Mouse (Mus musculus): ENCODE measurements around the gene Ccdc187. TPM values are rescaled to one million over a fixed set of nuclear protein-coding genes. Genes with fewer than 3 reads are reported as not detected.

The Ccdc187 gene
- polyA plus RNA-seq, 1 experiment from 2014 or later, result 0.36 TPM

DNA sequence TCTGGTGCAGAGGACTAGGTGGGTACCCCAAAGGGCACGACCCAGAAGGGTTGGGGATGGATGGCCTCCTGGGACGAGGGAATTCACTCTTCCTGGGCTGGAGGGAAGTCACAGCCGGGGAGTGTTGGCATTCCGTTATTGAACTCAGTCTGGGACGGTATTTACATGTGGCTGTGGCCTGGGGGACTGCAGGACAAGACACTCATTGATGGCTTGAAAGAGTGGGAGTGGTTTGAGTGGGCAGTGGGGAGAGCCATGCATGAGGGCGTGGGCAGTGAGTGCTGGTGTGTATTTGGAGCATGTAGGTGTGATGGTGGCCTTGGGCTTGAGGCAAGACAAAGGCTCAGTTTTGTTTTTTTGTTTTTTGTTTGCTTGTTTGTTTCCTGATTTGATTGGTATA lies 36.3 kb upstream of the Ccdc187 start:
- no peak for TF ChIP-seq CTCF (IDR thresholded peaks at IDR 0.05; ENCODE audit: low read depth)
- no peaks in the 10 kb centered on the region for H3K27me3 ChIP-seq (ENCODE audit: insufficient read depth, low read length)
- no peak overlapping the region for H3K4me3 ChIP-seq (ENCODE audit: low read depth, low read length)
- 69% methylated on average over 6 of the region's 6 CpGs for WGBS
- no peak overlapping the region for H3K9ac ChIP-seq
- H3K9me3 ChIP-seq (ENCODE audit: low read depth, low read length), result no peaks in the 10 kb centered on the region
- no peaks in the 10 kb centered on the region for H3K4me1 ChIP-seq (ENCODE audit: insufficient read depth)
- no peak overlapping the region for H3K4me2 ChIP-seq
- ATAC-seq (ENCODE audit: insufficient read depth) (no peak), DNase-seq (no peak)
- H3K36me3 ChIP-seq (ENCODE audit: insufficient read depth), result peaks cover 71% of the 10 kb centered on the region
- no peak overlapping the region for H3K27ac ChIP-seq (ENCODE audit: low read depth)

DNA sequence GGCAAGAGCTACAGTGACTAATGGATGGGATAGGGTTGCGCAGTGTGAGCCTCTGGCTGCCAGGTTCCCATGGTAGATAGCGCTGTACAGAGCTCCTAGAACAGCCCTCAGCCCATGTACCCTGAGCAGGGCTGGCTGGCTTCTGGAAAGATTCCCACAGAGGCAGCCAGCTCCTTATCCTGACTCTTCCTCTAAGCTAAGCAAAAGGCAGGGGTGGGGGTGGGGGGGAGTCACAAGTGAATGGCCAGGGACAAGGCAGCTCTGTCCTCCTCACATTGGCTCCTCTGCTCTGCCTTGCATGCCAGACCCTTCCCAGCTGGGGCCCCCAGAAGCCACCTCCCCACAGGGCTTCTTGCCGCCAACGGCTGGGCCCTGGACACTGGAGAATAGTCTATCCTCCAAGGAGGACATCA lies 35.7 kb upstream of the Ccdc187 start:
- Histone ChIP-seq H3K36me3 (ENCODE audit: insufficient read depth) (peaks cover 77% of the 10 kb centered on the region), H3K4me3 (ENCODE audit: low read depth, low read length) (no peak overlapping the region), H3K27ac (ENCODE audit: low read depth) (no peak overlapping the region), H3K4me2 (no peak overlapping the region), H3K27me3 (ENCODE audit: insufficient read depth, low read length) (no peaks in the 10 kb centered on the region), H3K4me1 (ENCODE audit: insufficient read depth) (no peaks in the 10 kb centered on the region), H3K9ac (no peak overlapping the region), H3K9me3 (ENCODE audit: low read depth, low read length) (no peaks in the 10 kb centered on the region)
- WGBS, result 93% methylated on average over 4 of the region's 4 CpGs
- DNase-seq (no peak), ATAC-seq (ENCODE audit: insufficient read depth) (no peak)
- no peak for TF ChIP-seq CTCF (IDR thresholded peaks at IDR 0.05; ENCODE audit: low read depth)

DNA sequence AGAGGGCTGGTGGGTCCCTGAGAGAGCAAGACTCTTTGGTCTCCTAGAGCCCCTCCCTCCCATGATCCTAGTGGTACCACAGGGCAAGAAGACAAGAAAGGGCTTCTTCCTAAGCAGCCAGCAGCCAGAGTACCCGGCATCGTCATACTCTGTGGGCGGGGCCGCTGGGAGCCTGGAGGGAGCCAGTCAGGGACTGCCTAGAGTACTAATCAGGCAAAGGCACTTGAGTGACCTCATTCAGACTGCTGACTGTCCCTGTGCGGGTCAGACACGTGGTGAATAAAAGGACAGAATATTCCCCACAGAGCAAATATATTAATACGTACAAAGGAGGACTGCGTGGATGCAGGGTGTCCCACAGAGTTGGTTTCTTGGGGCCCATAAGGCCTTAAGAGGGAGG lies 35.0 kb upstream of the Ccdc187 start:
- Histone ChIP-seq H3K9me3 (ENCODE audit: low read depth, low read length) (no peaks in the 10 kb centered on the region), H3K27ac (ENCODE audit: low read depth) (no peak overlapping the region), H3K4me1 (ENCODE audit: insufficient read depth) (no peaks in the 10 kb centered on the region), H3K4me2 (no peak overlapping the region), H3K4me3 (ENCODE audit: low read depth, low read length) (no peak overlapping the region), H3K27me3 (ENCODE audit: insufficient read depth, low read length) (no peaks in the 10 kb centered on the region), H3K36me3 (ENCODE audit: insufficient read depth) (peaks cover 84% of the 10 kb centered on the region), H3K9ac (no peak overlapping the region)
- WGBS, result 66% methylated on average over 8 of the region's 8 CpGs
- TF ChIP-seq CTCF (IDR thresholded peaks at IDR 0.05; ENCODE audit: low read depth), result no peak
- ATAC-seq (ENCODE audit: insufficient read depth) (no peak), DNase-seq (no peak)

DNA sequence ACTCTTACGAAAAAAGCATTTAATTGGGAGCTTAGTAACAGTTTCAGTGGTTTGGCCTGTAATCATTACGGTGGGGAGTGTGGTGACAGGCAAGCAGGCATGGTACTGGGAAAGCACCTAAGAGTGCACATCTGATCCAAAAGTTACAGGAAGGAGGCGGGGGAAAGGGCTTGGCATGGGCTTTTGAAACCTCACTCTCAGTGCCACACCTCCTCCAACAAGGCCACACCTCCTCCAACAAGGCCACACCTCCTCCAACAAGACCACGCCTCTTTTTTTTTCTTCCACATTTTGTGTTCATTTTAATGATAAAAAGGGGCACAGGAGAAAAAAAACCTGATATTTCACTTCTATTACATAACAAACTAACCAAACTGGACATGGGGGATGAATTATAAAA lies 33.5 kb upstream of the Ccdc187 start:
- H3K36me3 ChIP-seq (ENCODE audit: insufficient read depth), result peaks cover 97% of the 10 kb centered on the region
- no peak overlapping the region for H3K4me3 ChIP-seq (ENCODE audit: low read depth, low read length)
- H3K9ac ChIP-seq, result no peak overlapping the region
- TF ChIP-seq CTCF (IDR thresholded peaks at IDR 0.05; ENCODE audit: low read depth), result no peak
- DNase-seq (peak; percentile 30), ATAC-seq (ENCODE audit: insufficient read depth) (no peak)
- no peaks in the 10 kb centered on the region for H3K27me3 ChIP-seq (ENCODE audit: insufficient read depth, low read length)
- no peak overlapping the region for H3K4me2 ChIP-seq
- 83% methylated on average over 4 of the region's 4 CpGs for WGBS
- H3K4me1 ChIP-seq (ENCODE audit: insufficient read depth), result no peaks in the 10 kb centered on the region
- no peaks in the 10 kb centered on the region for H3K9me3 ChIP-seq (ENCODE audit: low read depth, low read length)
- H3K27ac ChIP-seq (ENCODE audit: low read depth), result no peak overlapping the region

DNA sequence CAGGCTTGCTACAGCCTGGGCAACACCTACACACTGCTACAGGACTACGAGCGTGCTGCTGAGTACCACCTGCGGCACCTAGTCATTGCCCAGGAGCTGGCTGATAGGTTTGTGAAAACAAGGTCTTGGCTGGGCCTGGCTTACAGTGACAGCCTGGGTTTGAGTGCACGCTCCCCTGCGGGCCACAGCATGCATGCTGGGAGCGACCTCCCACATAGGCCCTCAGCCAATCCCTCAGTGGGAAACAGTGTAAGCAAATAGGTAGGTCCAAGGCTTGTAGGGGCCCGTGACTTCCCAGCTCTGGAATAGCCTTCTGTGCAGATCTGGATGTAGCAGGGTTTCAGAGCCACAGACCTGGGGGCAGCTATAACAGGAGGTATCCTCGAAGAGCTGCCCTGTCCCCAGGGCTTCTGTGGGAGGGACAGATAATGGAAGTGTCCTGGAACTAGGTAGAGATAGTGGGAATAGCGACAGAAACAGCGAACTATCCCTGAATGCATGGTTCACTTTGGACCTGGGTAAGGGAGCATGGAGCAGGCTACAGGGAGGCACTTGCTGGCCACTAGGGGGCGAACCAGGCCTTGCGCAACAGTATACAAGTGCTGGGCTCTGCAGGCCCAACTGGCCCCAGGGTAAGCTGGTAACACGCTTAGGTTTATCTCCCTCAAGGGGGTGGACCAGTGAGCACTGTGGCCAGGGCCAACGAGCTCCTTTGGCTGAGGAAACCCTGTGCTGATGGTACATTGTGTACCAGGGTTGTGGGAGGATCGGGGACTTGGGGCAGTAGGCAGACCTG lies 31.2 kb upstream of the Ccdc187 start:
- WGBS, result 66% methylated on average over 15 of the region's 15 CpGs
- Histone ChIP-seq H3K4me3 (ENCODE audit: low read depth, low read length) (no peak overlapping the region), H3K9ac (no peak overlapping the region), H3K9me3 (ENCODE audit: low read depth, low read length) (no peaks in the 10 kb centered on the region), H3K36me3 (ENCODE audit: insufficient read depth) (peaks cover 85% of the 10 kb centered on the region), H3K4me1 (ENCODE audit: insufficient read depth) (no peaks in the 10 kb centered on the region), H3K4me2 (no peak overlapping the region), H3K27me3 (ENCODE audit: insufficient read depth, low read length) (no peaks in the 10 kb centered on the region), H3K27ac (ENCODE audit: low read depth) (no peak overlapping the region)
- peak; percentile 82 for ATAC-seq (ENCODE audit: insufficient read depth)
- DNase-seq, result peak; percentile 85
- peak; percentile 97 for TF ChIP-seq CTCF (IDR thresholded peaks at IDR 0.05; ENCODE audit: low read depth)

DNA sequence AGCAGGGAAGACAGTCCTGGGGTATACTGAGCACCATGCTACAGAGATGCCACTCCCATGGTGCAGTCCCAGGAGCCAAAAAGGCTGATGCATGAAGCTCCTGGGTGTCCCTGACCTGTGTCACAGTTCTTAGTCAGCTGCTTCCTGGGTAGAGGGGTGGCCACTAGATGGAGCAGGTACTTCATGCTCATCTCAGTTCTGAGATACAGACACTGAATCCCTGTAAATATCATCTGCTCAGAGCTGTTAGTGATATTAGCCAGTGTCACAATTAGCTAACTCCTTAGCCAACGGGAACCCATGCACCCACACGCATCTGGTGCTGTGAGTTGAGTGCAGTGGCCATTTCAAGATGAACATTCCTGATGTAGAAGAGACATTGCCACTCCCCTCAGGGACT lies 30.6 kb upstream of the Ccdc187 start:
- no peaks in the 10 kb centered on the region for H3K27me3 ChIP-seq (ENCODE audit: insufficient read depth, low read length)
- TF ChIP-seq CTCF (IDR thresholded peaks at IDR 0.05; ENCODE audit: low read depth), result peak; percentile 60
- H3K27ac ChIP-seq (ENCODE audit: low read depth), result no peak overlapping the region
- H3K4me3 ChIP-seq (ENCODE audit: low read depth, low read length), result no peak overlapping the region
- WGBS, result 66% methylated on average over 2 of the region's 2 CpGs
- no peak overlapping the region for H3K9ac ChIP-seq
- peaks cover 82% of the 10 kb centered on the region for H3K36me3 ChIP-seq (ENCODE audit: insufficient read depth)
- no peaks in the 10 kb centered on the region for H3K4me1 ChIP-seq (ENCODE audit: insufficient read depth)
- no peak for ATAC-seq (ENCODE audit: insufficient read depth)
- no peak overlapping the region for H3K4me2 ChIP-seq
- DNase-seq, result peak; percentile 38
- H3K9me3 ChIP-seq (ENCODE audit: low read depth, low read length), result no peaks in the 10 kb centered on the region

DNA sequence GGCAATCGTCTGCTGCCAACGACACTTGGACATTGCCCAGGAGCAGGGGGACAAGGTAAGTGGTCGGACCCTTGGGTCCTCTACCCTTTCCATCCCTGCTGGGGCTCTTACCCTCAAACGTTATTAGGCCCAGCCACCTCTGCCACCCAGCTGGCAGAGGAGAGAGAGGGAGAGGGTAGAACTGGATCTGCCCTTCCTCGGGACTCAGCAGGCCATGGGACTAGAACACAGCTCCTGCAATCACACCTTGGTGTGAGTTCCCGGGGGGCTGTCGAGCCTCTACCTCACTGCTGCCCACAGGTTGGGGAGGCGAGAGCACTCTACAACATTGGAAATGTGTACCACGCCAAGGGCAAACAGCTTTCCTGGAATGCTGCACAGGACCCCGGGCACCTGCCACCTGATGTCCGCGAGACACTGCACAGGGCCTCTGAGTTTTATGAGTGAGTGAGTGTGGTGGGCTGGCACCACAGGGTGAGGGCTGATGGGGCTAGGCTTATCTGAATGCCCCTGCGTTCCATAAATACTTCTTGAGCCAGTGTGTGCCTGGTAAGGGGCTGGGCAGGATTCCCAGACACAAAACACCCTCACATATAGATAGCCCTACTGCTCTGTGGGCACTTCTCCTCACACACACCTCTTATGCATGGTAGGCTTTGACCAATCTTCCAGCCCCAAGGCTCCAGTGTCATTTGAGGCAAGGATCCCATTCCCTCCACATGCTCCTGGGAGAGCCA lies 29.4 kb upstream of the Ccdc187 start:
- WGBS, result 83% methylated on average over 13 of the region's 13 CpGs
- H3K27ac ChIP-seq (ENCODE audit: low read depth), result no peak overlapping the region
- no peak for TF ChIP-seq CTCF (IDR thresholded peaks at IDR 0.05; ENCODE audit: low read depth)
- no peak for ATAC-seq (ENCODE audit: insufficient read depth)
- no peaks in the 10 kb centered on the region for H3K27me3 ChIP-seq (ENCODE audit: insufficient read depth, low read length)
- no peak overlapping the region for H3K9ac ChIP-seq
- H3K4me1 ChIP-seq (ENCODE audit: insufficient read depth), result no peaks in the 10 kb centered on the region
- peaks cover 80% of the 10 kb centered on the region for H3K36me3 ChIP-seq (ENCODE audit: insufficient read depth)
- no peak for DNase-seq
- no peak overlapping the region for H3K4me3 ChIP-seq (ENCODE audit: low read depth, low read length)
- H3K9me3 ChIP-seq (ENCODE audit: low read depth, low read length), result no peaks in the 10 kb centered on the region
- H3K4me2 ChIP-seq, result no peak overlapping the region
